Mouse (Mus musculus) kidney, embryonic 16.5 days (tissue): ENCODE measurements around the gene Erap1. TPM values are rescaled to one million over a fixed set of nuclear protein-coding genes. Genes with fewer than 3 reads are reported as not detected.
A peak's percentile ranks its signal among the peaks of the same experiment; 100 is the strongest.
"Not testable (repeated sequence)": the region's sequence is repeated elsewhere in the genome, so short reads cannot be mapped to it uniquely, and the experiment has no call there.

ENCODE experiments used
- ATAC-seq: fragments of 200-750 bp; cut with Nextera tagmentation; 2 replicates; pipeline ENCODE4 v1.8.0; 2017; ENCODE audit warnings: moderate TSS enrichment; ENCODE audit not compliant: low FRiP score, low TSS enrichment
- H3K27ac ChIP-seq: fragments of 300-500 bp; sonication (generic); 2 replicates; pipeline ENCODE4 v1.5.1; 2014; ENCODE audit warnings: low read length
- H3K27me3 ChIP-seq: fragments of 300-500 bp; sonication (generic); 2 replicates; pipeline ENCODE4 v1.6.1; 2014; ENCODE audit warnings: low read length, control low read depth, mixed read lengths; ENCODE audit not compliant: insufficient read depth
- H3K36me3 ChIP-seq: fragments of 300-500 bp; sonication (generic); 2 replicates; pipeline ENCODE4 v1.6.1; 2014; ENCODE audit warnings: low read length, control low read depth, mixed read lengths; ENCODE audit not compliant: insufficient read depth
- H3K4me1 ChIP-seq: fragments of 300-500 bp; sonication (generic); 2 replicates; pipeline ENCODE4 v1.6.1; 2014; ENCODE audit warnings: low read length, control low read depth, mixed read lengths; ENCODE audit not compliant: insufficient read depth
- H3K4me2 ChIP-seq: fragments of 300-500 bp; sonication (generic); replicated peaks from 2 replicates; pipeline ENCODE4 v1.6.1; 2014; ENCODE audit warnings: low read depth, low read length
- H3K4me3 ChIP-seq: fragments of 300-500 bp; sonication (generic); 2 replicates; pipeline ENCODE4 v1.5.1; 2014; ENCODE audit warnings: mild to moderate bottlenecking, low read length
- H3K9ac ChIP-seq: fragments of 300-500 bp; sonication (generic); replicated peaks from 2 replicates; pipeline ENCODE4 v1.6.1; 2014; ENCODE audit warnings: low read length
- H3K9me3 ChIP-seq: fragments of 300-500 bp; sonication (generic); 2 replicates; pipeline ENCODE4 v1.6.1; 2016; ENCODE audit warnings: low read length, control low read depth
- WGBS: fragments of 180-500 bp; shearing (Covaris S2); extraction: QIAGEN DNeasy Blood & Tissue Kit; methylation state at CpG from one replicate; pipeline ENCODE4 v1.1.7; 2014; 5-methylcytosine and 5-hydroxymethylcytosine counted together
- polyA plus RNA-seq: library from polyadenylated mRNA; unstranded; fragments of >200 nt; fragmentation: Nextera tagmentation; extraction: Ambion mirVana; gene quantifications from 2 replicates; pipeline ENCODE4 v1.2.1, GENCODE M21; 2015

The Erap1 gene
- polyA plus RNA-seq, 1 experiment from 2014 or later = 19.3 TPM

DNA sequence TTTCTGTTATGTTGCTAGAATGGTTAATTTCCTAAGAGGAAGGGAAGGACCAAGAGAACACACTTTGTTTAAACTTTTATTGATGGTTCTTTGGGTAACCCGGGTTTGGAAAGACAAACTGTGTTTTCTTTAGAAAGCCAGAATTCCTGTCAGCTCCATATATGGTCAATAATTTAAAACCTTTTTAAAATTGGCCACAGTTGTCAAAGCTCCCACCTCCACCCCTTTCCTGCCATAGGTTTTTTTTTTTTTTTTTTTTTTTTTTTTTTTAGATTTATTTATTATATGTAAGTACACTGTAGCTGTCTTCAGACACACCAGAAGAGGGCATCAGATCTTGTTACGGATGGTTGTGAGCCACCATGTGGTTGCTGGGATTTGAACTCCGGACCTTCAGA, 1.2 kb downstream of the Erap1 start:
- 45% methylated on average over 3 of the region's 3 CpGs for WGBS
- Histone ChIP-seq H3K4me2 (peak overlapping the region; percentile 79), H3K4me3 (peak overlapping the region; percentile 68)
- not testable (repeated sequence) for H3K36me3 ChIP-seq, H3K9me3 ChIP-seq, ATAC-seq, H3K27ac ChIP-seq, H3K9ac ChIP-seq, H3K27me3 ChIP-seq, H3K4me1 ChIP-seq

DNA sequence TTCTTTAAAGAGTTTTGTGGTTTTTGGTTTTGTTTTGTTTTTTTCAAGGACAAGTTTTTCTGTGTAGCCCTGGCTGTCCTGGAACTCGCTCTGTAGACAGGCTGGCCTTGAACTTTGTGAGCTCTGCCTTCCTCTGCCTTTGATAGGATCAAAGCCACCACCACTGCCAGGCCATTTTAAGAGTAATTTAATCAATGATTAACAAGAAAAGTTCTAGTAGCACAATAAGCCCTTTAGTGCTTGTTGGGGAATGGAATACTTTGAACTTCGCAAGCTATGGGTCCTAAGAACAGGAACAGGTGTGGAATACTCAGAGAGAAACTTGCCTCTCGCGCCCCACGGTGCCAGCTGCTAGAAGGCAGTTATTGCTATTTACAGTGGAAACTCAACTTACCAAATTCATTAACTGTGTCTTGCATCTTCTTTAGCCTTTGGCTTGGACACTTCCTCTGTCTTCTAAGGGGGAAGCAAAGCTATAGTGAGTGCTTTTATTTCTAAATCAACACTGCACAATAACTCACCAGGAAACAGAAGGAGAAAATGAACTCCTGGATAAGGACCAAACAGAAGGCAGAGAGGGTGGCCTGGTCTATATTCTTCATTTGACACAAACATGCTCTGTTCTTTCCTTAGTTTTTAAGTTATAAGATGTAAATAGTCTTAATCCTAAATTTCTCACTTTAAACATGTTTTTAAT, 56.3 kb downstream of the Erap1 start:
- no peak overlapping the region for H3K4me3 ChIP-seq
- H3K36me3 ChIP-seq = peaks cover 22% of the 10 kb centered on the region; the same call in 1 of the 2 replicates
- H3K27ac ChIP-seq = no peak overlapping the region
- H3K4me1 ChIP-seq = no peaks in the 10 kb centered on the region
- ATAC-seq = no peak
- H3K9ac ChIP-seq = no peak overlapping the region
- H3K9me3 ChIP-seq = no peaks in the 10 kb centered on the region
- no peak overlapping the region for H3K4me2 ChIP-seq
- H3K27me3 ChIP-seq = no peaks in the 10 kb centered on the region
- WGBS = 80% methylated on average over 5 of the region's 5 CpGs

DNA sequence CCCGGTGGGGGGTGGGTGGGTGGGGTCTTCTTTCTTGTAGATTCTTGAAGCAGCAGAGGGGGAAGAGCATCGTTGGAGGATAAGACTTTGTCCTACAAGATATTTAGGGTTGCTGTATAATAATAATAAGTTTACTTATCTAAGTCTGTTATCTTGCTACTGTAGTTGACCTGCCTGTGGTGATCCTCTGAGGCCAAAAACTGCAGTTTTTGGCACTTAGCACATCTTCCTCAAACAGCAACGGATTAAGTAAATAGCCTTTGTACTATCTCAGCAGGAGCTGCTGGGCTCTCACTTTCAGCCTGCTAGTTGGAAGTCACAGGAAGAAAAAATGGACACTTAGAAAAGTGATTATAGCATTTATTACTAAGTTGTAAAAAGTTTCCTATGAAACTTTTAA, 56.9 kb downstream of the Erap1 start:
- H3K4me1 ChIP-seq = no peaks in the 10 kb centered on the region
- peaks cover 24% of the 10 kb centered on the region; the same call in 1 of the 2 replicates for H3K36me3 ChIP-seq
- ATAC-seq = no peak
- no peak overlapping the region for H3K4me2 ChIP-seq
- H3K27ac ChIP-seq = no peak overlapping the region
- 60% methylated on average over 3 of the region's 3 CpGs for WGBS
- H3K9ac ChIP-seq = no peak overlapping the region
- no peaks in the 10 kb centered on the region for H3K9me3 ChIP-seq
- H3K4me3 ChIP-seq = no peak overlapping the region
- H3K27me3 ChIP-seq = no peaks in the 10 kb centered on the region

DNA sequence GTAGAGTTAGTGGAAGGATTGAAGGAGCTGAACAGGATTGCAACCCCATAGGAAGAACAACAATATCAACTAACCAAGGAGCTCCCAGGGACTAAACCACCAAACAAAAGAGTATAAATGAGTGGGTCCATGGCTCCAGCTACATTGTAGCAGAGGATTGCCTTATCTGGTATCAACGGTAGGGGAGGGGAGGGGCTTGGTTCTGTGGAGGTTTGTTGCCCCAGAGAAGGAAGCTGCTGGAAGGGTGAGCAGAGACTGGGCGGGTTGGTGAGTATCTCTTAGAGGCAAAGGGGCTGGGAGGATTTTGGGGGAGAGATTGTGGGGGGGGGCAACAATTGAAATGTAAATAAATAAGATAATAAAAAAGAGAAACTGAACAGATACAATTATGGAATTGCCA, 79.6 kb downstream of the Erap1 start:
- no peak for ATAC-seq
- Histone ChIP-seq H3K27ac (no peak overlapping the region), H3K4me1 (no peaks in the 10 kb centered on the region), H3K27me3 (no peaks in the 10 kb centered on the region), H3K9me3 (peaks cover 4% of the 10 kb centered on the region; the same call in 1 of the 2 replicates), H3K36me3 (peaks cover 24% of the 10 kb centered on the region), H3K9ac (no peak overlapping the region), H3K4me3 (no peak overlapping the region), H3K4me2 (no peak overlapping the region)
- WGBS = 97% methylated on average over 2 of the region's 2 CpGs

DNA sequence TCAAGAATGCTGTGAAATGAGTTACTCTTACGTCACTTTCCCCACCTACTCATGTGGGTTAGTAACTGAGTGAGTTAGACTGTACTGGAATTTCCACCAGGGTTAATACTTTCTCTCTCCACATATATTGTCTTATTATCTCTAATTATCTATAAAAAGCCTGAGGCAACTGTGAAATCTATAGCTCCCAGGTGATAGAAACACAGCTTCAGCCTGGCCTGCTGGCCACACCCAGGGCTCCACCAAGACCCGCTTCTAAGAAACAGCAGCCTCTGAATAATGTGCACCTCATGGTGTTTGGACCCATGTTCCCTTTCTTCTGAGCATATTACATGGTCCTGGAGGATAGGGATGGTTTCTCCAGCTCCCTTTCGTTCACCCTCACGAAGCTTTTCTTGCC, 94.4 kb downstream of the Erap1 start:
- no peak overlapping the region for H3K27ac ChIP-seq
- no peaks in the 10 kb centered on the region for H3K4me1 ChIP-seq
- no peaks in the 10 kb centered on the region for H3K27me3 ChIP-seq
- no peaks in the 10 kb centered on the region for H3K9me3 ChIP-seq
- no peak overlapping the region for H3K4me2 ChIP-seq
- ATAC-seq = no peak
- WGBS = 95% methylated on average over 4 of the region's 4 CpGs
- H3K9ac ChIP-seq = no peak overlapping the region
- no peak overlapping the region for H3K4me3 ChIP-seq
- peaks cover 19% of the 10 kb centered on the region for H3K36me3 ChIP-seq

DNA sequence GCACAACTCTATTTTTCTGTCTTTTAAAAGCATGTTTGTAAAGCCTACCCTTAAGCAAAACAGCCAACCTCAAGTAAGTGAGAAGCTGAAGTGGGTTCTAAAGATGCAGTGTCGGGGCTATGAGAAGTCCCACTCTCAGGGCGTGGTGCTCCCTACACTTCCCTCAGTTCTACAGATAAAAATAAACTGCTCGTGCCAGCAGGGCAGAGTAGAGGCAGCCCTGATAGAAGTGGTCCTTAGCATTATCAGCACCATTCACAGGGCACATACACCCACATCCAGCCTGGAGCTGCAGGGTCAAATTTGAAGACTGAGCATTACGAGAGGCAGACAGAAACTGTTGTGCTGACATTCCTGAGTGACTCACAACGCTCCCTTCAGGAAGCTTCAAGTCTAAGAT, 96.5 kb downstream of the Erap1 start:
- Histone ChIP-seq H3K4me2 (no peak overlapping the region), H3K27ac (no peak overlapping the region), H3K36me3 (peaks cover 9% of the 10 kb centered on the region), H3K27me3 (no peaks in the 10 kb centered on the region), H3K4me3 (no peak overlapping the region), H3K4me1 (no peaks in the 10 kb centered on the region), H3K9me3 (no peaks in the 10 kb centered on the region), H3K9ac (no peak overlapping the region)
- ATAC-seq = no peak
- WGBS = 83% methylated on average over 5 of the region's 5 CpGs

DNA sequence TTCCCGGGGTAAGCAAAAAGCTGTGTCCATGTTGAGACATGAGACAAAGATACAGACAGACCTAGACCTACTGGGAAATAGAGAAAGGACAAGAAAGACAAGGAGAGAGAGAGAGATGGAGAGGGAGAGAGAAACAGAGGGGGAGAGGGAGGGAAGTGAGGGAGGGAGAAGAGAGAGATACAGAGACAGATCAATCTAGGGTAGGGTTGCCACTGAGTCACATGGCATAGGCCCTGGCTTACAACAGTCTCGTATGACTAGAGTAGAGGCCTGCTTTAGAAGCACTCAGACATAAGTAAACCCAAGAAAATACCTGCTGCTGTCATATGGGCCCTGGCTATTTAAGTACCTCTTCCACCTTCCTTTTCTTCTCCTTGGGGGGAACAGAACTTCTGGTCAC, 97.0 kb downstream of the Erap1 start:
- WGBS = 78% methylated on average over 2 of the region's 2 CpGs
- no peak overlapping the region for H3K4me3 ChIP-seq
- ATAC-seq = no peak
- H3K27ac ChIP-seq = no peak overlapping the region
- no peak overlapping the region for H3K9ac ChIP-seq
- H3K36me3 ChIP-seq = peaks cover 9% of the 10 kb centered on the region
- H3K27me3 ChIP-seq = no peaks in the 10 kb centered on the region
- no peaks in the 10 kb centered on the region for H3K9me3 ChIP-seq
- no peak overlapping the region for H3K4me2 ChIP-seq
- no peaks in the 10 kb centered on the region for H3K4me1 ChIP-seq

Other genes with a start within 250 kb of the Erap1 start
- gene Zfp72, start 248.7 kb upstream of the Erap1 start, polyA plus RNA-seq = 7.1 and 8.6 TPM in 2 replicates
- gene Ftl1-ps1, start 239.9 kb upstream of the Erap1 start, polyA plus RNA-seq = 93.4 and 207 TPM in 2 replicates
- 25.7 and 27.4 TPM in 2 replicates for gene Zfp825, start 145.6 kb upstream of the Erap1 start, polyA plus RNA-seq
- 32.6 and 34.7 TPM in 2 replicates for gene Cast, start 169.2 kb downstream of the Erap1 start, polyA plus RNA-seq